Mouse (Mus musculus): ENCODE measurements at regions not wholly inside any gene's neighbourhood (a gene's known extent, or its start where the extent isn't known, plus 50 kb on each side); places are given as distances from the start of the nearest gene placed in this dataset.

DNA sequence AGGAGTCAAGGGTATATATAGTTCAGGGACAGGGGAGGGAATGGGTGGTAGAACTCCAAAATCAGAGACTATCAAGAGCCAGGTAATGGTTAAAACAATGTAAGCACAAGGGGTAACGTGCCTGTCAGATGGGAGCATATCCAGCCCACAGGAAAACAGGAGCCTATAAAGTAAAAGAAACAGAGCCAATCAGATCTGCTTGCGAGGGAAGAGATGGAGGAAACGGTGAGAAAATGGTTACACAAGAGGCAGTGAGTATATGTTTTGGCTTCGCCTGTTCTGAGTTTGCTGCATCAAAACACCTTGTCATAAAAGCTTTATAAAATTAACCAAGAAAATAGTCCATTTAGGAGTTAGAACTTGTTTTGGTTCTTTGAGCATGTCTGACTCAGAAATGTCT lies 204.6 kb upstream of the Serp2 start:
- 0 out of 2 replicates have a peak, but pooled peaks cover 5% of the 10 kb centered on the region for H3K4me1 ChIP-seq (ENCODE audit: control insufficient read depth, insufficient read depth, insufficient read length, low read length)
- H3K27ac ChIP-seq (replicated peaks; ENCODE audit: low read depth, low read length), result no peak overlapping the region
- no peak overlapping the region for H3K4me3 ChIP-seq (ENCODE audit: insufficient read depth, low read depth, low read length)

DNA sequence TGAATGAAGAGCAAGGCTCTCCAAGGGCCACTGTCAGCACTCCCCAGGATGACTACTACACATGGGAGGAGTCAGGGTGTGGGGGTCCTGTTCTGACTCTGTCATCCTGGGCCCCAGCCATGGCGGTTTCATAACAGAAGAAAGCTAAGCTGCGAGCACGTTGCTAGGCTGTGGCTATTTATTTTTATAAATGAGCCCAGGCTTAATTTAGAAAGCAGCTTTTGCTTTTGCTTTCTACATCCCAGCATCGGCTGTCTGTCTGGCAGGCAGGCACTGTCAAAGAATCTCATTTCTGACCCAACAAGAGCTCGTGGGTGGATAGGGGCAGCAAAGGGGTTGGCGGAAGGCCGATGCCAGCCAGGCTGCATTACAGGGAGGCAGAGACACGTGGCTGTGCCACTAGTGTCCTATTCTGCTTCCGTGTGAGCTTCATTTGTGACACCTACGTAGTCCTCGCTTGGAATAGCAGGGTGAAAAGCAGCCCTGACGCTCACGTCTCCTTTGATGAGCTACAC lies 203.9 kb upstream of the Serp2 start:
- H3K4me3 ChIP-seq (ENCODE audit: insufficient read depth, low read depth, low read length), result no peak overlapping the region
- no peak overlapping the region for H3K27ac ChIP-seq (replicated peaks; ENCODE audit: low read depth, low read length)
- 0 out of 2 replicates have a peak, but pooled peaks cover 5% of the 10 kb centered on the region for H3K4me1 ChIP-seq (ENCODE audit: control insufficient read depth, insufficient read depth, insufficient read length, low read length)

DNA sequence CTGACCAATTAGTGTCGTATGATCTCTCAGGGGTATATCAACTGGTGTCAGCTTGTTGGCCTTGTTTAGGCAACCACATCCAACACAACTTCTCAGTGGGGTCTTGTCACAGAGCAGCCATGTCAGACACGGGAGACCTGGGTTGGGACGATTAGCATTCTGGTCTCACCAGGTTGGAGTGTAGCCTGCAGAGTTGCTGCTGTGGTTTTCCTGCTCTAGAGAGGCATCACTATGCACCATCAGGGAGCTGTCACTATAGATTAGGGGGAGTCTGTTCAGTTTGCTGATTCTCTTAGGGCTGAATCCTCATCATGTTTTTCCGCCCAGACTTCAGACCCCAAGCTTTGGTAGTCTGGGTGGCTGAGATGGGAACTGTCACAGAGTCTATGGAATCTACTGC lies 202.7 kb upstream of the Serp2 start:
- Histone ChIP-seq H3K4me3 (ENCODE audit: insufficient read depth, low read depth, low read length) (no peak overlapping the region), H3K4me1 (ENCODE audit: control insufficient read depth, insufficient read depth, insufficient read length, low read length) (0 out of 2 replicates have a peak, but pooled peaks cover 5% of the 10 kb centered on the region), H3K27ac (replicated peaks; ENCODE audit: low read depth, low read length) (no peak overlapping the region)

DNA sequence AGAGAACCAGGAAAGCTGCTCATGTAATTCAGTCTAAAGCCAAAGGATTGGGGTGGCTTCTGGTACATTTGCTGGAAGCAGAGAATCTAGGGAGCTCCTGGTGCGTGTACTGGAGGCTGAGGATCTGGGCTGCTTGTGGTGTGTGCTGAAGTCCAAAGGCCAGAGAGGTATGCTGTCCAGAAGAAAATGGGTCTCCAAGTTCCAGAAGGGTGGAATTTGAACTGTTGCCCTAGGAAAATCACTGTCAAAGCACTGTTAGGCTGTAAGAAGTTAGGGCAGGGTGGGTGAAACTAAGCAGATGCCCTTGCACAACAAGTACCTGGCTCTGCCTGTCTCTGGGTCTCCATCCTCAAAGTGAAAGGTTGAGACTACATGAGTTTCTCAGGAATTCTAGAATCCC lies 201.9 kb upstream of the Serp2 start:
- H3K4me1 ChIP-seq (ENCODE audit: control insufficient read depth, insufficient read depth, insufficient read length, low read length), result no peaks in the 10 kb centered on the region
- no peak overlapping the region for H3K27ac ChIP-seq (replicated peaks; ENCODE audit: low read depth, low read length)
- no peak overlapping the region for H3K4me3 ChIP-seq (ENCODE audit: insufficient read depth, low read depth, low read length)

DNA sequence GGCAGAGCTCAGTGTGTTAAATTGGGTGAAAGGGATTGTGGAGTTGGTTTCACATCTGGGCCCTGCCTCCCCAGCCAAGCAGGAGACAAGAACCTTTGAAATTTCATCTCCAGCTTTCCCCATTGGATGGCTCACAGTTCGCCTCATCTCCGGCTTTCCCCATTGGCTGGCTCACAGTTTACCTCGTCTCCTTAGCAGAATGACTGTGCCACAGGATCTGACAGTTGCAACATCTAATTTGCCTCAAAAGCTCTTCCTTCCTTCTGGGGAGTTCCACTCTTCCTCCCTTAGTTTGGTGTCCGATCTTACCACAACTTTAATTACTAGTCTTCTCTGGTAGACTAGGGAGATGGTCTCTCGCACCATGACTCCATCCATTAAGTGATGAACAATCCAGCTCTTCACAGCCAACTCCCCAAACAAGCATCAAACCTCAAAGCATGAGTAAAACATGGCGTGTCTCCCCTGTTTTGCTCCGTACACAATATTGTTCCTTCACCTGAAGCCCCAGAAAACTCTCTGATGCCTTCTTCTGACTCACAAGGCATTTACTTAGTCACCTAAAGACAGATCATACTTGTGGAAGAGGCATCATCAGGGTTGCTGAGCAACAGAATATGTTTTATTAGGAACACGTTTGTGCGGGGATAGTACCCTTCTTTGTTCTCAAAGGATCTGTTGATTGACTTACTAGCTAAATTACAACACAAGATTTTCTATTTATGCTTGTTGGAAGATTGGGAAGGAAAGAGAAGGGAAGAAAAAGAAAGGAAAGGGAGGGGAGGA lies 199.1 kb upstream of the Serp2 start:
- H3K27ac ChIP-seq (replicated peaks; ENCODE audit: low read depth, low read length), result no peak overlapping the region
- no peaks in the 10 kb centered on the region for H3K4me1 ChIP-seq (ENCODE audit: control insufficient read depth, insufficient read depth, insufficient read length, low read length)
- no peak overlapping the region for H3K4me3 ChIP-seq (ENCODE audit: insufficient read depth, low read depth, low read length)

DNA sequence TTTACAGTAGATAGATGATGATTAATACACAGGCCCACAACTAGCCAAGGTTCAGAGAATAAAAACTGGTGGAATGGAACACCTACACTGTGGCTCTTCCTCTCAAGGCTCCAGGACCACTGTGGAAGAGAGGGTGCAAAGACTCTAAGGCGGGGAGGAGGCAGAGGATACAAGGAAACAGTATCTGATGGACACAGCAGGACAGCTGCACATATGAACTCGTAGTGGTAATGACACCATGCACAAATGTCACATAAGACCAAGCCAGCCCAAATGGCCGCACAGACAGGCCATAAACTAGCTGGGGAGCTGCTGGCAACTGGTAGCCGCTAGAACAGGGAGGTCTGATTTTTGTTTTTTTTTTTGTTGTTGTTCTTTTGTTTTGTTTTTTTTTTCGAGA lies 197.0 kb upstream of the Serp2 start:
- H3K27ac ChIP-seq (replicated peaks; ENCODE audit: low read depth, low read length), result no peak overlapping the region
- H3K4me3 ChIP-seq (ENCODE audit: insufficient read depth, low read depth, low read length), result no peak overlapping the region
- 0 out of 2 replicates have a peak, but pooled peaks cover 3% of the 10 kb centered on the region for H3K4me1 ChIP-seq (ENCODE audit: control insufficient read depth, insufficient read depth, insufficient read length, low read length)

DNA sequence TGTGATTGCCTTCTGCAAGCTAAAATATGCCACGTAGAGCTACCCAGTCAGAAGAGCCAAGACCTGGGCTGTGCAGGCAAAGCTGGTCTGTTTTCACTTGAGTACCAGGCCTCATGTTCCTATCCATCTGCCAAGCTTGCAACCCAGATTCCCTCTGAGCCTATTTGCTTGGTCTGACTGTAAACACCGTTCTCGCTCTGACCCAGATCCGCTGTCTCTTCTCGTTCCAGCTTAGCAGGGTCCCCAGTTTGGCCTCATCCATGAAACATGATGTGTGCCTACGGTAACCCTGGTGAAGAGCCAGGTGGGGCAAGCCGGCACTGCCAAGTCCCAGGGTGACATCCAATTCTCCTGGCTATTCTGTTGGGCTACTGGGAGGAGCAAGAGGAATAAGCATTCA lies 192.5 kb upstream of the Serp2 start:
- H3K4me3 ChIP-seq (ENCODE audit: insufficient read depth, low read depth, low read length), result no peak overlapping the region
- H3K27ac ChIP-seq (replicated peaks; ENCODE audit: low read depth, low read length), result no peak overlapping the region

DNA sequence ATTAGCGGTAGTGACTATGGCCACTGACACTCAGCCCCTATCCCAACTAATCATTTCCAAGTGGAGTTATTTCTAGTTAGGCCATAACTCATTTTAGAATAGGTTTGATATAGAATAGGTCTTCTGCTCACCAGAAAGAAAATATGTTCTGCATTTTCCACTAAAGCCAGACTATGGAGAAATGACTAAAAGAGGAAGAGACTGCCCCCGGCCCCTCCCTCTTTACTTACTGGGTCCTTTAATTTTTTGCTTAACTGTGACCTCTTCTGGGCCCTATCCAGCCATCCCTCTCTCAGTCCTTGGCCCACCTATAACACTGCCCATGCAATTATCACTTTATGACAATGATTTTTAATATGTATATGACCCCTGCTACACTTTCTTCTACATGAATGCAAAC lies 192.0 kb upstream of the Serp2 start:
- H3K4me3 ChIP-seq (ENCODE audit: insufficient read depth, low read depth, low read length), result no peak overlapping the region
- no peak overlapping the region for H3K27ac ChIP-seq (replicated peaks; ENCODE audit: low read depth, low read length)
- H3K4me1 ChIP-seq (ENCODE audit: control insufficient read depth, insufficient read depth, insufficient read length, low read length), result 0 out of 2 replicates have a peak, but pooled peaks cover 3% of the 10 kb centered on the region

More for the DNA sequence above, 192.5 kb upstream of the Serp2 start:
- 0 out of 2 replicates have a peak, but pooled peaks cover 3% of the 10 kb centered on the region for H3K4me1 ChIP-seq (ENCODE audit: control insufficient read depth, insufficient read depth, insufficient read length, low read length)

DNA sequence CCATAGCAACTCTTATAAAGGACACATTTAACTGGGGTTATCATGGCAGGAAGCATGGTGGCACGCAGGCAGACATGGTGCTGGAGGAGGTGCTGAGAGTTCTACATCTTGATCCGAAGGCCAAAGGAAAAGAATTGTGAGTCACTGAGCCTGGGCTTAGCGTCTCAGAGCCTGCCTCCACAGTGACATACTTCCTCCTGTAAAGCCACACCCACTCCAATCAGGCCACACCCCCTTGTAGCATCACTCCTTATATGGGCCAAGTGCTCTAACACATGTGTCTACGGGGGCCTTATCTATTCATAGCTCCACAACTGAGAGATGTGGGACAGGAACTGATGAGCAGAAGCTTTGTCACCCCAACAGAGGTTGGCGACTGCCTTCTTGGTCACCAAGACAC lies 191.1 kb upstream of the Serp2 start:
- no peak overlapping the region for H3K27ac ChIP-seq (replicated peaks; ENCODE audit: low read depth, low read length)

DNA sequence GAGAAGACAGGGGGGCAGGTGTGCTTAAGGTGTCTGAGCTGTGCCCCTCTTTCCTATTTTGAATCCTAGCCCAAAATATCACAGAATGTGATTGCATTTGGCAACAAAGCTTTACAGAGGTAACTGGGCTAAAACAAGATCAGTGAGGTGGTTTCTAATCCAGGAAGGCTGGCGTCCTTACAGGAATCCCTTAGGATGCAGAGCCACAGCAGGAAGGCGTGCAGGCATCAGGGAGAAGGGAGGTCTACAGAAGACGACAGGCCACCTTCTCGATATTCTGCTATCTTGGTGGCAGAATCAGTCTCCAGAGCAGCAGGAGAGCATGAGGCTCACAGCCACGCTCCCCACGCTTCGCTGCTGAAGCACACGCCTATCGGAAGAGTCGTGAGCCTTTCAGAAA lies 189.6 kb upstream of the Serp2 start:
- Histone ChIP-seq H3K27ac (replicated peaks; ENCODE audit: low read depth, low read length) (no peak overlapping the region), H3K4me3 (ENCODE audit: insufficient read depth, low read depth, low read length) (no peak overlapping the region), H3K4me1 (ENCODE audit: control insufficient read depth, insufficient read depth, insufficient read length, low read length) (0 out of 2 replicates have a peak, but pooled peaks cover 3% of the 10 kb centered on the region)

More for the DNA sequence above, 191.1 kb upstream of the Serp2 start:
- Histone ChIP-seq H3K4me3 (ENCODE audit: insufficient read depth, low read depth, low read length) (no peak overlapping the region), H3K4me1 (ENCODE audit: control insufficient read depth, insufficient read depth, insufficient read length, low read length) (0 out of 2 replicates have a peak, but pooled peaks cover 3% of the 10 kb centered on the region)

DNA sequence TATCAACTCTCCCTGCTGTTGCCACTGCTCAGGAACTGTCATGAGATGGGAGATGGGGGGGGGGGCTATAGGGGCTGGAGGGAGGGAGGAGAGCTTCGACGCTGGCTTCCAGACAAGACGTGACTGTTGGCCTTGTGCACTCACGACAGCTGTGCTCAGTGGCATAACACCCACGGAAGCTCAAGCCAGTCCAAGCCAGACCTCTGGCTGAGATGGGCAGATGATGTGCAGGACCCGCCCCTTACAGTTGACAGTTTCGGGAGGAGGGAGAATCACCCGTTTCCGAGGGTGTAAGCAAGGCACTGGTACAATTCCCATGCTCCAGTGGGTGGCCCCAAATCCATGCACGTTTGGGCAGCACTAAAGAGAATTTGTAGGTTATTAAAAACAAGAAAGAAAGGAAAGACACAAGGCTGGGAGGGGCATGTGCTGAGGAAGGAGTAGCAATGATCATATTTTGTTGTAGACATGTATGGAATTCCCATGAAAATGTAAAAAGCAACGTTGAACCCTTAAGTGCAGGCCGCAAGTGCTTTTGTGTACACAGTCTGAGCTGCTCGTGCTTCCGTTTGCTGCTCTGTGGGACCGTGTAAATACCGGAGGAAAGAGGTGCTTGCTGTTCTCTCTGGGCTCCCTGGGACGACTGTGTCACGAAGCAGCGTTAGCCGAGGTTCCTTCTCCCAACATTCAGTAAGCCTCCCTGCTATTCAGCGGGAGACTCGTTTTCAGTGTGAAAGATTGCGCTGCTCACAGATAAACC lies 188.2 kb upstream of the Serp2 start:
- H3K27ac ChIP-seq (replicated peaks; ENCODE audit: low read depth, low read length), result no peak overlapping the region
- no peak overlapping the region for H3K4me3 ChIP-seq (ENCODE audit: insufficient read depth, low read depth, low read length)
- 0 out of 2 replicates have a peak, but pooled peaks cover 3% of the 10 kb centered on the region for H3K4me1 ChIP-seq (ENCODE audit: control insufficient read depth, insufficient read depth, insufficient read length, low read length)

DNA sequence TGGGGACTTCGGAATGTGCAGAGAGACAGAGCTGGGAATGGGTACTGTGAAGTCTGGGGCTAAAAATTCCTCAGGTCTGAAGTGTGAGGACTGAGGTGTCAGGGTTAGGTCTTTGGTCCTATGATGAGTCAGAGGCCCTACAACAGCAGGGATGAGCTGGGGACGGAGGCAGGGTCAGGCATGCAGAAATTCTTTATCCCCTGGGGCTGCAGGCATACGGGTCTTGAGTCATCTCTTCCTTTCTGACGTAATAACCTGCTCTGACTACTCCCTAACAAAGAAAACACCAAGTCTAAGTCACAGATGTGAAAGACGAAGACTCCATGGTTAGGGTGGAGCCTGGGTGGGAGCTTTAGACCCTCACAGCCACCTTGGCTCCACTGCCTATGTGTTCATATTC lies 185.6 kb upstream of the Serp2 start:
- Histone ChIP-seq H3K4me3 (ENCODE audit: insufficient read depth, low read depth, low read length) (no peak overlapping the region), H3K27ac (replicated peaks; ENCODE audit: low read depth, low read length) (no peak overlapping the region), H3K4me1 (ENCODE audit: control insufficient read depth, insufficient read depth, insufficient read length, low read length) (peaks cover 3% of the 10 kb centered on the region; the same call in 1 of the 2 replicates)

DNA sequence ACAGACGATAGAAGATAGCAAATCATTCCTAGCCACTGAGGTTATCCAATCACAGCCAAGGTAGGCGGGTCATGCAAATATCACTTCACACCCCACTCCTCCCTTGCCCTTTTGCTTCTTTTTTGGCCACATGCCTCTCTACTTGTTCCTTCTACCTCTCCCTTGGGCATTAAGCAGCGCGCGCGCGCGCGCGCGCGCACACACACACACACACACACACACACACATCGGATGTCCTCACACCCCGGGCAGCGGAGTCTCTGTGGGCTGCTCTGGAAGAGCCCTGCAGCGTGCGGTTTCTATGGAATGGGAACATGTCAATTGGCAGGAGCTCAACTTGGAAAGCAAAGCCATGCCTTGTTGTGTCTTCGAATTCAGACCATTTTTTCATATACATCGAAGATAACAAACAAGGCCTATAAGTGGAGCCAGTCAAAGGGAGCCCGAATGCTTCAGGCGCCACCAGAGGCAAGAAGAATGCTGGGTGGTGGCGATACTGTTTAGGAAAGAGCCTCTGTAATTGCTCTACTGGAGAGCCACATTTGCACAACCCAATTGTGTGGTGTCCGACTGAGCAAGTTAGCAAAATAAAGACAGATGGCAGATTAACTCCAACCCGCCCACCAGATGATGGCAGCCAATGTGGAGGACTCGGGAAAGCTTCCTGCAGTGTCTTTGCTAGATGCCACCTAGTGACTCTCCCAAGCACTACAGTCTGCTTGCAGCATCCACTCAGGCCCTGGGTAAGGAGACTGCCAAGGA lies 183.3 kb upstream of the Serp2 start:
- Histone ChIP-seq H3K27ac (replicated peaks; ENCODE audit: low read depth, low read length) (no peak overlapping the region), H3K4me1 (ENCODE audit: control insufficient read depth, insufficient read depth, insufficient read length, low read length) (peaks cover 3% of the 10 kb centered on the region; the same call in 1 of the 2 replicates), H3K4me3 (ENCODE audit: insufficient read depth, low read depth, low read length) (no peak overlapping the region)

DNA sequence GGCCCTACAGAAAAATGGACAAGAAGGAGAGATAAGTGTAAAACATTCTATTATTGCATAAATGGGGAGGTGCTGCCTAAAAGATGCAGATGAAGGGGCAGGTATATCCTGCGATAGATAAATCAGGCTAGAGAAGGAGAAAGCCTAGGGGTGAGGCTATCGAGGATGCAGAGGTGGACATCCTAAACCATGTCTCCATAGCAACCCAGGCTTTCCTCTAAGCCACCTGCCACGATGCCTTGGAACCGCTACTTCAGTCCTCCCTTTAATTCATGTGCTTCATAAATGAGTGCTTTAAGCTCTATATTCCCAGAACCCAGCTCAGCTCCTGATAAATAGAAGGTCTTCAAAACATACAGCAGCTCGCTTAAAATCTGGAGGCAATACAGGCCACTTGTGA lies 179.3 kb upstream of the Serp2 start:
- H3K4me3 ChIP-seq (ENCODE audit: insufficient read depth, low read depth, low read length), result no peak overlapping the region
- no peak overlapping the region for H3K27ac ChIP-seq (replicated peaks; ENCODE audit: low read depth, low read length)
- H3K4me1 ChIP-seq (ENCODE audit: control insufficient read depth, insufficient read depth, insufficient read length, low read length), result peaks cover 3% of the 10 kb centered on the region

DNA sequence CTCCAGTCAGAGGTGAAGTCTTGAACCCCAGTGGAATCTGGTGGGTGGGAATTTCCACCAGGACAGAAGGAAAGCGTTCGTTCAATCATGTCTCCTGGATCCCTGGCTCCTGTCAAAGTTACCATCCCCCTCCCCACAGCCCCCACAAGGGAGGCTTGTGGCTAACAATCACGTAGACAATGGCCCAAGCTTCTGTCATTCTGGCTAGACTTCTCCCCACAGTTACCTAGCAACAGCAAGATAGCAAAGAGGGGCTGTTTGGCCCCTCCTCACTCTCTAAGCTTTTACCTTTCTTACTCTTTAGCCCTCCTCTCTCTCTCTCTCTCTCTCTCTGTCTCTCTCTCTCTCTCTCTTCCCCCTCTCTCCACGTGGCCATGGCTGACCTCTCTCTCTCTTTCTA lies 178.4 kb upstream of the Serp2 start:
- Histone ChIP-seq H3K27ac (replicated peaks; ENCODE audit: low read depth, low read length) (no peak overlapping the region), H3K4me1 (ENCODE audit: control insufficient read depth, insufficient read depth, insufficient read length, low read length) (peaks cover 3% of the 10 kb centered on the region), H3K4me3 (ENCODE audit: insufficient read depth, low read depth, low read length) (no peak overlapping the region)

Measured in brown adipose tissue, adult 24 weeks (tissue).